Mouse (Mus musculus): Measurements from ENCODE around the gene Zbtb9. TPM values are rescaled to one million over a fixed set of nuclear protein-coding genes. Genes with fewer than 3 reads are reported as not detected.

The Zbtb9 gene
- polyA plus RNA-seq, 1 experiment from 2014 or later, result 12.8 TPM

GRCm38 (mm10) chr17:26936921-26937695, 35.9 kb upstream of the Zbtb9 start:
- Histone ChIP-seq H3K4me2 (replicated peaks; ENCODE audit: low read depth, low read length) (no peak overlapping the region), H3K27ac (ENCODE audit: low read depth, low read length) (no peak overlapping the region), H3K4me1 (ENCODE audit: control insufficient read depth, insufficient read depth, low read length) (peaks cover 31% of the 10 kb centered on the region), H3K9me3 (ENCODE audit: control insufficient read depth, low read length) (no peaks in the 10 kb centered on the region), H3K4me3 (ENCODE audit: low read length) (no peak overlapping the region), H3K9ac (ENCODE audit: low read depth, low read length) (no peak overlapping the region), H3K27me3 (ENCODE audit: control insufficient read depth, insufficient read depth, low read length) (no peaks in the 10 kb centered on the region), H3K36me3 (ENCODE audit: control insufficient read depth, insufficient read depth, low read length) (peaks cover 30% of the 10 kb centered on the region)
- WGBS, result 86% methylated on average over 15 of the region's 15 CpGs
- ATAC-seq (ENCODE audit: low FRiP score, low TSS enrichment), result no peak

- Histone ChIP-seq H3K36me3 (ENCODE audit: control insufficient read depth, insufficient read depth, low read length) (peaks cover 30% of the 10 kb centered on the region), H3K27ac (ENCODE audit: low read depth, low read length) (peak overlapping the region; percentile 84), H3K4me1 (ENCODE audit: control insufficient read depth, insufficient read depth, low read length) (peaks cover 36% of the 10 kb centered on the region), H3K9me3 (ENCODE audit: control insufficient read depth, low read length) (no peaks in the 10 kb centered on the region), H3K27me3 (ENCODE audit: control insufficient read depth, insufficient read depth, low read length) (no peaks in the 10 kb centered on the region), H3K4me3 (ENCODE audit: low read length) (peak overlapping the region; percentile 81), H3K9ac (ENCODE audit: low read depth, low read length) (peak overlapping the region; percentile 81), H3K4me2 (replicated peaks; ENCODE audit: low read depth, low read length) (peak overlapping the region; percentile 90)
- WGBS, result 45% methylated on average over 16 of the region's 16 CpGs
- ATAC-seq (ENCODE audit: low FRiP score, low TSS enrichment), result no peak
Measured at GRCm38 (mm10) chr17:26937883-26938695, 34.9 kb upstream of the Zbtb9 start.

- WGBS, result 0% methylated on average over 22 of the region's 22 CpGs
- H3K4me1 ChIP-seq (ENCODE audit: control insufficient read depth, insufficient read depth, low read length), result peaks cover 31% of the 10 kb centered on the region
- H3K27ac ChIP-seq (ENCODE audit: low read depth, low read length), result peak overlapping the region; percentile 84
- 0 out of 2 replicates have a peak, but pooled peaks have one; percentile 0 for ATAC-seq (ENCODE audit: low FRiP score, low TSS enrichment)
- no peaks in the 10 kb centered on the region for H3K9me3 ChIP-seq (ENCODE audit: control insufficient read depth, low read length)
- no peaks in the 10 kb centered on the region for H3K27me3 ChIP-seq (ENCODE audit: control insufficient read depth, insufficient read depth, low read length)
- peak overlapping the region; percentile 81 for H3K9ac ChIP-seq (ENCODE audit: low read depth, low read length)
- H3K4me2 ChIP-seq (replicated peaks; ENCODE audit: low read depth, low read length), result peak overlapping the region; percentile 90
- peak overlapping the region; percentile 81 for H3K4me3 ChIP-seq (ENCODE audit: low read length)
- peaks cover 30% of the 10 kb centered on the region for H3K36me3 ChIP-seq (ENCODE audit: control insufficient read depth, insufficient read depth, low read length)
Measured at GRCm38 (mm10) chr17:26938731-26939130, 34.2 kb upstream of the Zbtb9 start.

- Histone ChIP-seq H3K4me2 (replicated peaks; ENCODE audit: low read depth, low read length) (peak within 1 kb of the TSS; percentile 90), H3K27ac (ENCODE audit: low read depth, low read length) (peak within 1 kb of the TSS; percentile 96), H3K36me3 (ENCODE audit: control insufficient read depth, insufficient read depth, low read length) (peaks cover 28% of the 10 kb centered on the region), H3K4me1 (ENCODE audit: control insufficient read depth, insufficient read depth, low read length) (peaks cover 27% of the 10 kb centered on the region), H3K4me3 (ENCODE audit: low read length) (peak within 1 kb of the TSS; percentile 81), H3K27me3 (ENCODE audit: control insufficient read depth, insufficient read depth, low read length) (no peaks in the 10 kb centered on the region), H3K9me3 (ENCODE audit: control insufficient read depth, low read length) (no peaks in the 10 kb centered on the region), H3K9ac (ENCODE audit: low read depth, low read length) (peak within 1 kb of the TSS; percentile 81)
- WGBS, result under 1% methylated on average over 67 of the region's 70 CpGs
- peak; percentile 93 for ATAC-seq (ENCODE audit: low FRiP score, low TSS enrichment)
Measured at GRCm38 (mm10) chr17:26939178-26939972, 33.6 kb upstream of the Zbtb9 start, which contains the start of gene Cuta. Gene Cuta (minus strand): TSS chr17:26939569.

GRCm38 (mm10) chr17:26939973-26940300, 33.0 kb upstream of the Zbtb9 start:
- Histone ChIP-seq H3K36me3 (ENCODE audit: control insufficient read depth, insufficient read depth, low read length) (peaks cover 23% of the 10 kb centered on the region), H3K4me1 (ENCODE audit: control insufficient read depth, insufficient read depth, low read length) (peaks cover 27% of the 10 kb centered on the region), H3K9me3 (ENCODE audit: control insufficient read depth, low read length) (no peaks in the 10 kb centered on the region), H3K27ac (ENCODE audit: low read depth, low read length) (peak overlapping the region; percentile 96), H3K4me2 (replicated peaks; ENCODE audit: low read depth, low read length) (peak overlapping the region; percentile 52), H3K4me3 (ENCODE audit: low read length) (peak overlapping the region; percentile 81), H3K9ac (ENCODE audit: low read depth, low read length) (peak overlapping the region; percentile 81), H3K27me3 (ENCODE audit: control insufficient read depth, insufficient read depth, low read length) (no peaks in the 10 kb centered on the region)
- no peak for ATAC-seq (ENCODE audit: low FRiP score, low TSS enrichment)
- 0% methylated on average over 3 of the region's 3 CpGs for WGBS

- Histone ChIP-seq H3K9ac (ENCODE audit: low read depth, low read length) (peak within 1 kb of the TSS; percentile 81), H3K4me2 (replicated peaks; ENCODE audit: low read depth, low read length) (peak within 1 kb of the TSS; percentile 62), H3K4me1 (ENCODE audit: control insufficient read depth, insufficient read depth, low read length) (peaks cover 33% of the 10 kb centered on the region), H3K36me3 (ENCODE audit: control insufficient read depth, insufficient read depth, low read length) (peaks cover 11% of the 10 kb centered on the region), H3K27me3 (ENCODE audit: control insufficient read depth, insufficient read depth, low read length) (no peaks in the 10 kb centered on the region), H3K27ac (ENCODE audit: low read depth, low read length) (peak within 1 kb of the TSS; percentile 96), H3K4me3 (ENCODE audit: low read length) (peak within 1 kb of the TSS; percentile 81), H3K9me3 (ENCODE audit: control insufficient read depth, low read length) (no peaks in the 10 kb centered on the region)
- no peak; the same call in 1 of the 2 replicates for ATAC-seq (ENCODE audit: low FRiP score, low TSS enrichment)
- WGBS, result 3% methylated on average over 18 of the region's 24 CpGs
Measured at GRCm38 (mm10) chr17:26941031-26941789, 31.8 kb upstream of the Zbtb9 start, which contains the start of gene Syngap1. Gene Syngap1 (plus strand): TSS chr17:26941253.

GRCm38 (mm10) chr17:26941841-26942570, 31.0 kb upstream of the Zbtb9 start:
- Histone ChIP-seq H3K27me3 (ENCODE audit: control insufficient read depth, insufficient read depth, low read length) (no peaks in the 10 kb centered on the region), H3K9ac (ENCODE audit: low read depth, low read length) (peak overlapping the region; percentile 61), H3K4me2 (replicated peaks; ENCODE audit: low read depth, low read length) (peak overlapping the region; percentile 62), H3K4me3 (ENCODE audit: low read length) (peak overlapping the region; percentile 51), H3K27ac (ENCODE audit: low read depth, low read length) (peak overlapping the region; percentile 65; the same call in 1 of the 2 replicates), H3K9me3 (ENCODE audit: control insufficient read depth, low read length) (no peaks in the 10 kb centered on the region), H3K4me1 (ENCODE audit: control insufficient read depth, insufficient read depth, low read length) (peaks cover 39% of the 10 kb centered on the region), H3K36me3 (ENCODE audit: control insufficient read depth, insufficient read depth, low read length) (peaks cover 4% of the 10 kb centered on the region; the same call in 1 of the 2 replicates)
- 15% methylated on average over 4 of the region's 4 CpGs for WGBS
- no peak for ATAC-seq (ENCODE audit: low FRiP score, low TSS enrichment)
